Mouse (Mus musculus): ENCODE measurements around the gene Kctd19. TPM values are rescaled to one million over a fixed set of nuclear protein-coding genes. Genes with fewer than 3 reads are reported as not detected.

The Kctd19 gene
- polyA plus RNA-seq, 1 experiment from 2014 or later: not detected

DNA sequence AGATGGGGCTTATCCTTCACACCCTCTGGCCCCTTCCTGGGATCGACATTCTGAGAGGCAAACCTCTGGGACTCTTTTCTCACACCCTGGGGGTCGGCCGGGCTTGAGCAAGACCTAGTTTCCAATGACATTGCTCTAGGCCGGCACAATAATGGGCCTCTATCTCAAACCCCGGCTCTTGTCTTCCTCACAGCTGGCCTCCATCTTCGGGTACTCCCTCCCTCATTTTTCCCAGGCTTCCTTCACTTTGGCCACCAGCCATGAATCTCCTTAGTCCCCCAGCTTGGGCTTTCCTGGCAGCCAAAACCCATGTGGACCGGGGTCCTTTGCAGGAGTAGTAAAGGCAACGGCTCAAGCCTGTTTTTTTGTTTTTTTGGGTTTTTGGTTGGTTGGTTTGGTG, 71.9 kb downstream of the Kctd19 start:
- DNase-seq (ENCODE audit: low spot score) (no peak), ATAC-seq (replicated peaks; ENCODE audit: low FRiP score, low TSS enrichment, low read depth) (no peak)
- H3K36me3 ChIP-seq (ENCODE audit: control insufficient read depth, insufficient read depth, low read length): peaks cover 22% of the 10 kb centered on the region
- peaks cover 30% of the 10 kb centered on the region for H3K4me1 ChIP-seq (replicated peaks; ENCODE audit: control insufficient read depth, insufficient read depth, low read length)
- 38% methylated on average over 8 of the region's 8 CpGs for WGBS
- H3K27ac ChIP-seq (ENCODE audit: low read depth): peak overlapping the region; percentile 52; the same call in 1 of the 2 replicates
- no peak overlapping the region for H3K9ac ChIP-seq (ENCODE audit: low read length)
- H3K27me3 ChIP-seq (replicated peaks; ENCODE audit: control insufficient read depth, insufficient read depth, low read length): no peaks in the 10 kb centered on the region
- no peak overlapping the region for H3K4me2 ChIP-seq (ENCODE audit: low read length)
- H3K9me3 ChIP-seq (ENCODE audit: control insufficient read depth, low read length): no peaks in the 10 kb centered on the region
- H3K4me3 ChIP-seq (ENCODE audit: low read depth, low read length): no peak overlapping the region

DNA sequence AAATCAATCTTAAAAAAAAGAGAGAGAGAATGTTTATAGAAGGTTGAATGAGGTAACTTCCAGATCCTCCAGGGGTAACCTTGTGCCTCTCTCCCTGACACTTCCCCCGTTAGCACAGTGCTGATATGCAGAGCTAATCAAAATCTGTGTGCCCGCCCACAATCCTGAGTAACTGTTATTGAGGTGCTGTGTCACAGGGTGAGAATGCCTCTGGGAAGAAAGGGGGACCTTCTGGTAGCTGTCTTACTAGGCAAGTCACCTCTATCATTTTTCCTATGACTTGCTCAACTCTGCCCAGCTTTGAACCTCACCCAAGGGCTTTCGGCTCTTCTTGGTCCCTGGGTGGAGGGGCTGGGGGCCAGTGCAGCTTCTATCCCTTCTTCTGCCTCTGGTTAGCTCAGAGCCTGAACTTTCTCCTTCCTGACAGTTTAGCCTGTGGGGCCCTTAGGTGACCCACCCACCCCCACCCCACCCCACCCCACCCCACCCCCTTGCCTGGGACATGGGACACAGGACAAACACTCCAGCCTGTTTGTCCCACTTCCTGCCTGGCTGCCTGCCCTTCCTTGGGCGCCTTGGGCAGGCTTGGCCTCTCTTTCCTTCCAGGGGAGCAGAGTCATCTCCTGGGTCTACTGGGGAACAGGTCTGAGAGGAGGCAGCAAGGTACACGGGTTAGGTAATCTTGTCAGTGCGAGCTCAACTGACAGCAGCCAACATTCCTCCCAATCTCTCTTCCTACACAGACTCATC, 73.2 kb downstream of the Kctd19 start:
- Histone ChIP-seq H3K9me3 (ENCODE audit: control insufficient read depth, low read length) (no peaks in the 10 kb centered on the region), H3K4me2 (ENCODE audit: low read length) (no peak overlapping the region), H3K9ac (ENCODE audit: low read length) (no peak overlapping the region), H3K27ac (ENCODE audit: low read depth) (no peak overlapping the region), H3K36me3 (ENCODE audit: control insufficient read depth, insufficient read depth, low read length) (peaks cover 35% of the 10 kb centered on the region), H3K4me1 (replicated peaks; ENCODE audit: control insufficient read depth, insufficient read depth, low read length) (peaks cover 17% of the 10 kb centered on the region), H3K4me3 (ENCODE audit: low read depth, low read length) (no peak overlapping the region), H3K27me3 (replicated peaks; ENCODE audit: control insufficient read depth, insufficient read depth, low read length) (no peaks in the 10 kb centered on the region)
- DNase-seq (ENCODE audit: low spot score) (no peak), ATAC-seq (replicated peaks; ENCODE audit: low FRiP score, low TSS enrichment, low read depth) (no peak)
- WGBS: 59% methylated on average over 6 of the region's 6 CpGs

- H3K27me3 ChIP-seq (replicated peaks; ENCODE audit: control insufficient read depth, insufficient read depth, low read length): no peaks in the 10 kb centered on the region
- WGBS: 31% methylated on average over 4 of the region's 4 CpGs
- H3K9me3 ChIP-seq (ENCODE audit: control insufficient read depth, low read length): no peaks in the 10 kb centered on the region
- peaks cover 46% of the 10 kb centered on the region for H3K36me3 ChIP-seq (ENCODE audit: control insufficient read depth, insufficient read depth, low read length)
- no peak overlapping the region for H3K9ac ChIP-seq (ENCODE audit: low read length)
- H3K4me3 ChIP-seq (ENCODE audit: low read depth, low read length): no peak overlapping the region
- no peak overlapping the region for H3K27ac ChIP-seq (ENCODE audit: low read depth)
- peaks cover 7% of the 10 kb centered on the region for H3K4me1 ChIP-seq (replicated peaks; ENCODE audit: control insufficient read depth, insufficient read depth, low read length)
- ATAC-seq (replicated peaks; ENCODE audit: low FRiP score, low TSS enrichment, low read depth) (no peak), DNase-seq (ENCODE audit: low spot score) (no peak)
- no peak overlapping the region for H3K4me2 ChIP-seq (ENCODE audit: low read length)
Observed at GRCm38 (mm10) chr8:105338992-105339391, 74.3 kb downstream of the Kctd19 start.

GRCm38 (mm10) chr8:105336373-105337130, 76.8 kb downstream of the Kctd19 start:
- H3K9ac ChIP-seq (ENCODE audit: low read length): no peak overlapping the region
- H3K4me1 ChIP-seq (replicated peaks; ENCODE audit: control insufficient read depth, insufficient read depth, low read length): peaks cover 7% of the 10 kb centered on the region
- ATAC-seq (replicated peaks; ENCODE audit: low FRiP score, low TSS enrichment, low read depth): no peak
- no peak overlapping the region for H3K4me3 ChIP-seq (ENCODE audit: low read depth, low read length)
- peaks cover 63% of the 10 kb centered on the region for H3K36me3 ChIP-seq (ENCODE audit: control insufficient read depth, insufficient read depth, low read length)
- no peak for DNase-seq (ENCODE audit: low spot score)
- WGBS: 58% methylated on average over 32 of the region's 32 CpGs
- H3K9me3 ChIP-seq (ENCODE audit: control insufficient read depth, low read length): no peaks in the 10 kb centered on the region
- H3K27me3 ChIP-seq (replicated peaks; ENCODE audit: control insufficient read depth, insufficient read depth, low read length): no peaks in the 10 kb centered on the region
- H3K27ac ChIP-seq (ENCODE audit: low read depth): no peak overlapping the region
- H3K4me2 ChIP-seq (ENCODE audit: low read length): no peak overlapping the region

Other genes with a start within 250 kb of the Kctd19 start
- 52.5 and 62.8 TPM in 2 replicates for gene Cbfb, start 242.8 kb downstream of the Kctd19 start, polyA plus RNA-seq (2014; fragmentation: Nextera tagmentation; extraction: Ambion mirVana)
- 29.5 and 29.8 TPM in 2 replicates for gene D230025D16Rik, start 188.4 kb downstream of the Kctd19 start, polyA plus RNA-seq (2014; fragmentation: Nextera tagmentation; extraction: Ambion mirVana)
- 19.1 and 20.3 TPM in 2 replicates for gene B3gnt9, start 158.3 kb downstream of the Kctd19 start, polyA plus RNA-seq (2014; fragmentation: Nextera tagmentation; extraction: Ambion mirVana)
- gene Tradd, start 148.9 kb downstream of the Kctd19 start, polyA plus RNA-seq (2014; fragmentation: Nextera tagmentation; extraction: Ambion mirVana): 26.2 and 26.8 TPM in 2 replicates
- gene Fbxl8, start 148.9 kb downstream of the Kctd19 start, polyA plus RNA-seq (2014; fragmentation: Nextera tagmentation; extraction: Ambion mirVana): 4.5 and 4.9 TPM in 2 replicates
- 0.35 TPM in 1 of 2 replicates, not detected in the other for gene Hsf4, start 143.7 kb downstream of the Kctd19 start, polyA plus RNA-seq (2014; fragmentation: Nextera tagmentation; extraction: Ambion mirVana)
- 1.3 and 1.4 TPM in 2 replicates for gene Nol3, start 137.4 kb downstream of the Kctd19 start, polyA plus RNA-seq (2014; fragmentation: Nextera tagmentation; extraction: Ambion mirVana)
- gene 4931428F04Rik, start 123.6 kb downstream of the Kctd19 start, polyA plus RNA-seq (2014; fragmentation: Nextera tagmentation; extraction: Ambion mirVana): 9.1 and 11.7 TPM in 2 replicates
- gene Exoc3l, start 117.4 kb downstream of the Kctd19 start, polyA plus RNA-seq (2014; fragmentation: Nextera tagmentation; extraction: Ambion mirVana): 9.8 and 10.1 TPM in 2 replicates
- 114 and 119 TPM in 2 replicates for gene E2f4, start 115.8 kb downstream of the Kctd19 start, polyA plus RNA-seq (2014; fragmentation: Nextera tagmentation; extraction: Ambion mirVana)
- gene Elmo3, start 107.9 kb downstream of the Kctd19 start, polyA plus RNA-seq (2014; fragmentation: Nextera tagmentation; extraction: Ambion mirVana): 16.8 and 17.7 TPM in 2 replicates
- 1.9 and 2.3 TPM in 2 replicates for gene Lrrc29, start 87.2 kb downstream of the Kctd19 start, polyA plus RNA-seq (2014; fragmentation: Nextera tagmentation; extraction: Ambion mirVana)
- gene Tmem208, start 87.1 kb downstream of the Kctd19 start, polyA plus RNA-seq (2014; fragmentation: Nextera tagmentation; extraction: Ambion mirVana): 136 and 138 TPM in 2 replicates
- gene Fhod1, start 65.5 kb downstream of the Kctd19 start, polyA plus RNA-seq (2014; fragmentation: Nextera tagmentation; extraction: Ambion mirVana): 3.2 and 3.5 TPM in 2 replicates
- gene Slc9a5, start 64.7 kb downstream of the Kctd19 start, polyA plus RNA-seq (2014; fragmentation: Nextera tagmentation; extraction: Ambion mirVana): 1.5 and 2.3 TPM in 2 replicates
- 0.19 and 0.27 TPM in 2 replicates for gene Plekhg4, start 40.2 kb downstream of the Kctd19 start, polyA plus RNA-seq (2014; fragmentation: Nextera tagmentation; extraction: Ambion mirVana)
- gene Lrrc36, start 69 bp upstream of the Kctd19 start, polyA plus RNA-seq (2014; fragmentation: Nextera tagmentation; extraction: Ambion mirVana): 0.11 and 0.16 TPM in 2 replicates
- 36.2 and 39.8 TPM in 2 replicates for gene Tppp3, start 58.0 kb upstream of the Kctd19 start, polyA plus RNA-seq (2014; fragmentation: Nextera tagmentation; extraction: Ambion mirVana)
- 25.0 and 25.2 TPM in 2 replicates for gene Zdhhc1, start 83.4 kb upstream of the Kctd19 start, polyA plus RNA-seq (2014; fragmentation: Nextera tagmentation; extraction: Ambion mirVana)
- gene Hsd11b2, start 105.3 kb upstream of the Kctd19 start, polyA plus RNA-seq (2014; fragmentation: Nextera tagmentation; extraction: Ambion mirVana): 3.1 and 3.8 TPM in 2 replicates
- gene Atp6v0d1, start 152.5 kb upstream of the Kctd19 start, polyA plus RNA-seq (2014; fragmentation: Nextera tagmentation; extraction: Ambion mirVana): 72.7 and 78.5 TPM in 2 replicates
- gene Ripor1, start 191.8 kb upstream of the Kctd19 start, polyA plus RNA-seq (2014; fragmentation: Nextera tagmentation; extraction: Ambion mirVana): 19.1 and 20.2 TPM in 2 replicates
- 93.3 and 95.1 TPM in 2 replicates for gene Ctcf, start 223.1 kb upstream of the Kctd19 start, polyA plus RNA-seq (2014; fragmentation: Nextera tagmentation; extraction: Ambion mirVana)
- 1.1 and 1.5 TPM in 2 replicates for gene Agrp, start 223.9 kb upstream of the Kctd19 start, polyA plus RNA-seq (2014; fragmentation: Nextera tagmentation; extraction: Ambion mirVana)